Mouse (Mus musculus) brain, embryonic 18.5 days (tissue): Measurements from ENCODE around the gene Mettl1.
"Not testable (repeated sequence)": the region's sequence is repeated elsewhere in the genome, so short reads cannot be mapped to it uniquely, and the experiment has no call there.

Experiments
- DNase-seq: peaks from one replicate; pipeline ENCODE4 v3.0.0-alpha.2; 2012; ENCODE audit warnings: low read depth, low spot score

Mettl1 gene

GRCm38 (mm10) chr10:127047954-127048353 is 6.7 kb downstream of the Mettl1 start, which contains the start of gene Cyp27b1:
Cyp27b1 (plus strand) TSS chr10:127048250.
- no peak for DNase-seq

- DNase-seq, result no peak
These were observed 7.6 kb downstream of the Mettl1 start for GRCm38 (mm10) chr10:127048608-127049394.

DNA sequence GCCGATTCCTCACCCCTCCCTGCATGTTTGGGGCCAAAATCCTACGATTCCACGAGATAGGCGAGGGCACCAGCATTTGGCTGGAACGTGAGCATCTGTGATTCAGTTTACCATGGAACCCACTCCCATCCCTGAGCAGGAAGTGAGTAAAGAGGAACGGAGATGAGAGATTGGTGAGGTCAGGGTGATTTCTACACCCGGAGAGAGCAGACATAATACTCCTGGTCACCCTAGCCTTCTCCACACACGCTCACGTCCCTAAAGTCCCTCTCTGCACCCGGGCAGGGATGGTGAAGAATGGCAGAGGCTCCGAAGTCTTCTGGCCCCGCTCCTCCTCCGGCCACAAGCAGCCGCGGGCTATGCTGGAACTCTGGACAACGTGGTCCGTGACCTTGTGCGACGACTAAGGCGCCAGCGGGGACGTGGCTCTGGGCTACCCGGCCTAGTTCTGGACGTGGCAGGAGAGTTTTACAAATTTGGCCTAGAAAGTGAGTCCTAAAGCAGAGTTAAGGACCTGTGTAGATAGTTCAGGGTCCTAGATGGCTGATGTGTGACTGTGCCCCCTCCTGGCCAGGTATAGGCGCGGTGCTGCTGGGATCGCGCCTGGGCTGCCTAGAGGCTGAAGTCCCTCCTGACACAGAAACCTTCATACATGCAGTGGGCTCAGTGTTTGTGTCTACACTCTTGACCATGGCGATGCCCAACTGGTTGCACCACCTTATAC is 8.3 kb downstream of the Mettl1 start:
- no peak for DNase-seq

GRCm38 (mm10) chr10:127050119-127050474 is 8.9 kb downstream of the Mettl1 start:
- no peak for DNase-seq

DNA sequence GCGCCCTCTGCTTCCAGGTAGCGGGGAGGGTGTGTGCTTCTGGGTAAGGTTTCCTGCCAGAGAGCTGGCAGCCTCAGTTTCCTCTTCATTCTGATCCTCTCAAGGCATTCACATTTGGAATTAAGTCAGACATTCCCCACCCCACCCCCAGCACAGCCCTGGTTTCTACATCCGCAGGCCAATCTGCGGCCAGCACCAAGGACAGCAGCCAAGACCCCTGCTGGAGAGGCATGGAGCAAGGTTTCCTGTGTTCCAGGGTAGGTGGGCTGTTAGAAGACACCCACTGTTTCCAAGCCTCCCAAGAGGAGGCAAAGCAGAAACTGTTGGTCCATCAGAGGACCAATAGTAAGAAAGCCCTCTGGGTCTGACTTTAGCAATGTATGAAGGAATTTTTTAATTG is 13.4 kb downstream of the Mettl1 start:
- DNase-seq, result no peak

- no peak for DNase-seq
These were observed 14.2 kb downstream of the Mettl1 start for GRCm38 (mm10) chr10:127055406-127055805.

DNA sequence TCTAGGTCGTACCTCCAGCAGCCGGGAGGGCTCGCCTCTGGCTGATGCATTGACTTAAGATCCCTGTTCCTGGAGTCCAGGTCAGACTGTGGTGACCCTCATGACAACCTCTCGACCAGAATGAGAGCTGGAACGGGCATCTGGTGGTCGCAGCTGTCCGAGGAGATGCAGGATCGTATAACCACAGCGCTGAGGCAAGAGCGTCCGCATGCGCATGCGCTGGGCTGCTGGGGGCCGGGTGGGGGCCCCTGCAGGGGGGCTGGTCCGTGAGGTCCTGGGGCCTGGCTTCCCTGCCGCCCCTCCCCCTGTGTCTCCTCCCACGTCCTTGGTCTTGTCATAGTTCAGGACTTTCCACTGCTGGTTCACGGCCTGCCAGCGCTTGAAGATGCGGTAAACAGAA is 15.3 kb downstream of the Mettl1 start:
- DNase-seq, result no peak

DNA sequence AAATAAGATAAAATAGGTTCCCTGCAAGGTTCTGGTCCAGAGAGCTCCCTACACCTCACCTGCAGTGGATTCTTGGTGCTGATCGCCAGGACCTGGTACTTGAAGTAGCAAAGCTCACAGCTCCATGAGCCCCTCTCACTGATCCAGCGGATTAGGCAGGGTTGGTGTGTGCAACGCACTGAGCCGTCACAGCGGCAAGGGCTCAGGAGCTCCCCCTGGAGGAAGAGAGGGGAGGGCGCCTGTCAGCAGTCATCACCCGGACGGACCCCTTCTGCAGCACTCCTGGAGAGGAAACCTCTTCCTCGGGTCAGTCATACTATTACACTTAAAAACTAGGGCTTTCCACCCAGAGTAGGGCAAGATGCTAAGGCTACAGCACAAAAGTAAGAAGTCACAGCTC is 16.9 kb downstream of the Mettl1 start:
- no peak for DNase-seq

GRCm38 (mm10) chr10:127058708-127059107 is 17.5 kb downstream of the Mettl1 start:
- DNase-seq, result no peak

DNA sequence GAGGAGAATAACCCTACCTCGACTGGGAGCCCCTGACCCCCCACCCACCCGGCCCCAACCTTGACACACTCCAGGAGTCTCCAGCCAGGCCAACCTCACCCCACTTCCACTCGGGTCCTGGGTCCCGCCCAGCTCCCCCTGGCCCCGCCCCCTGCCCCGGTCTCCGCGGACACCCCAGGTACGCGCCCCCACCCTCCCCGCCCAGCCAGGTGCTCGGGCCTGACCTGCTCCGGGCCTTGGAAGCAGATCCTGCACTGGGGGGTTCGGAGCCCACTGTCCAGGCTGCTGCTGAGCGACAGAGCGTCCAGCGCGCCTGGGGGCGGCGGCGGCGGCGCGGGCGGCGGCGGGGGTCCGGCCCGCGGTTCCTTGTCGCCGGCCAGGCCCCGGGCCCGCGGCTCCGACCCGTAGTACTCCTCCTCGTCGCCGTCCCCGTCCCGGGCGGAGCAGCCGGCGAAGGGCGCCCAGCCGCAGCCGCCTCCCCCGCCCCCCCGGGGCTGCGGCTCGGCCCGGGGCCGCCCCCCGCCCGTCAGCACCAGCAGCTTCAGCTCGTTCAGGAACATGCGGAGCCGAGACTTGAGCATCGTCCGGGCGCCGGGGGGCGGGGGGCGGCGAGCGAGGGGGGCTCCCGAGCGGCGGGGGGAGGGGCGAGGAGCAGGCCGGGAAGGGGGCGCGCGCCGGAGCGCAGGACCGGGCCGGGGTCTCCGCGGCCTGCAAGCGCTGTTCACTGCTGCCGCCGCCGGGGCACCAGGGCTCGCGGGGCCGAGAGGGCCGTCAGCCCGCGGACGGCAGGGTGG is 18.2 kb downstream of the Mettl1 start:
- DNase-seq, result no peak

DNA sequence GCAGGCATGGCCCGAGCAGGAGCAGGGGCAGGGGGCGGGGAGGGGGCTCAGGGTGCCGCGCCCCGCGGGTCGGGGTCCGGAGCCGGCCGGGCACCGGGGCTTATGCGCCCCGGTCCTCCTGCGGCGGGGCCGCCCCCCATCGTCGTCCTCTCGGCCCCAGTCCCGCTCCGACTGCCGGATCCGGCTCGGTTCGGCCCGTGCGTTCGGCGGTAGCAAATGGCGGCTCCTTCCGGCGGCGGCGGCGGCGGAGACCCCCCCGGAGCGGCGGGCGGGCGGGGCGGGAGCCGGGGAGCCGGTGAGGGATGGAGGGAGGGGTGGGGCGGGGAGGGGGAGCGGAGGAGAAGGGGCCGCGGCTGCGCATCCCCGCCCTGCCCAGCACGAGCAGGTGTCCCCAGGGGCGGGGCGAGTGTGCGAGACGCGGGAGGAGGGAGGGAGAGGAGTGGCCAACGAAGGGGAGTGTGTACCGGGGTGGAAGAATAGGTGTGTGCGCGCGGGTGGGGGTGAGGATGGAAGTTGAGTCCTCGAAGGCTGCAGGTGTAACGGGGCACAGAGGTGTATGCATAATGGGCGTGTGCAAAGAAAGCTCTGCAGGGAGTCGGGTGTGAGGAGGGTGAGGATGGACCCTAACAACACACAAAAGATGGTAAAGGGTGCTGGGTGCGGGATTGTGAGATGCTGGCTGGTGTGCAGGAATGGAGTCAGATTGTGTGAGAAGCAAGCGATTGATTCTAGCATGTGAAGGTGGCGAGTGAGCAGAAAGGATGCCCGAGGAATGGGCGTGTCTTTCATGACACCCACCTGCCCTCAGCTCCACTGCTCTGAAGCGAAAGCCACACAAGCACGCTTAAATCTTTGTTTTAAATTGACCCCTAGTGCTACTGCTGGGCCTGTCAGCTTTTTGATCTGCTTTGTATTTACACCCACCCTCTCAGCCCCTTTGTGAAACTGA is 19.0 kb downstream of the Mettl1 start, which contains the start of gene March9:
TSS of gene March9 (minus strand) at position 217 of the 949 bp plus-strand sequence.
- DNase-seq, result peak; percentile 86

DNA sequence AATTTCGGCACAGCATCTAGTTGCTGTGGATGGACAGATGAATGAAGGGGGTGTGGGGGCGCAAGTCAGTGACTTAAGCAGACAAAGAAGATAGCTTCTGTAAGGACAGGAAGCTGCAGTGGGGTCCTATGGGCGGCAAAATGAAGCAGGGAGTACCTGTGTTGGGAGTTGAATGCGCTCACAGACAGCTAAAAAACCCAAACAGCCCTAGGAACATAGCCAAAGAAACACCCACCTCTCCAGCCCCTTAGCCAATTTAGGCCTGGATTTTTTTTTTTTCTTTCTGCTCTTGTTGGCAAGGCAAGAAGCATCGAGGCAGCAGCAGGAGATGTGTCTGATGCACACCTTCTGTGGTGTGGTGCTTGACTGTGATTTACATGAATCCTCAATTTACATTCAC is 19.9 kb downstream of the Mettl1 start:
- no peak for DNase-seq

- no peak for DNase-seq
These were observed 20.3 kb downstream of the Mettl1 start for GRCm38 (mm10) chr10:127061513-127061912.

DNA sequence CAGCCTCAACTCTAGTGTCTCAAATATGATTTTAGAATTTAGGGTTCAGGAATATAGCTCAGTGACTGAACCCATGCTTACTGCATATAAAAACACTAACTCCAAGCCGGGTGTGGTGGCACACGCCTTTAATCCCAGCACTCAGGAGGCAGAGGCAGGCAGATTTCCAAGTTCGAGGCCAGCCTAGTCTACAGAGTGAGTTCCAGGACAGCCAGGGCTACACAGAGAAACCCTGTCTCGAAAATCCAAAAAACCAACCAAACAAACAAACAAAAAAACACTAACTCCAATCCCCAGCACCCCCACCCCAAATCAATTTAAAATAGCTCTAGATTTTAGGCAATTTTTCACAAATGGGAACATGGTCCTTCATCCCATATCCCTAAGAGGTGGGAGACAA is 20.9 kb downstream of the Mettl1 start:
- DNase-seq, result not testable (repeated sequence)

GRCm38 (mm10) chr10:127062503-127062902 is 21.3 kb downstream of the Mettl1 start:
- no peak for DNase-seq

DNA sequence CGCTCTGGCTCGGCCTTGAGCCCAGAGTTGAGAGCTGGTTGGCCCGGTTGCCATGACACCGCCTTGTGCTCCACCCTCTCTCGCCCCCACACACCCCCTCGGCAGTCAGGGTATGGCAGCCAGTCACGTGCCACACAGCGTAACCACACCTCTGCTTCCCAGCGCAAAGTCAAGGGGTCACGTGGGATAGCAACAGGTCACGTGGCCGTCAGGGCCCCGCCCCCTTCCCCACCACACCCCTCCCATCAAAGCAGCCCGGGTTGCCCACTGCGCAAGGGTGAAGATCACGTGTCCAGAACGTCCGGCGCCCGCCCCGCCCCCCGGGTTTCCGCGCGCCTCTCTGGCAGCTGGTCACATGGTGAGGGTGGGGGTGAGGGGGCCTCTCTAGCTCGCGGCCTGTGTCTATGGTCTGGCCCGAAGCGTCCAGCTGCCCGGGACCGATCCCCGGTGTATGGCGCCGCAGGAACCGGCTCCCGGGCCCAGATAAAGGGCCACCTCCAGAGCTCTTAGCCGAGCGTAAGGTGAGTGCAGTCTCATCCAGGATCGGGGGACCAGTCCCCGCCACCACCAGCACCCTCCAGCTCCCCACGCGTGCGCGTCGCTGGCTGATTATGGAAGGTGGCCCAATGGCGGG is 22.1 kb downstream of the Mettl1 start, which contains the start of gene Cdk4:
TSS of gene Cdk4 (plus strand) at position 296 of the 634 bp plus-strand sequence.
- DNase-seq, result peak; percentile 97

GRCm38 (mm10) chr10:127063913-127064870 is 23.0 kb downstream of the Mettl1 start:
- DNase-seq, result no peak

GRCm38 (mm10) chr10:127065981-127066380 is 24.8 kb downstream of the Mettl1 start:
- DNase-seq, result no peak

GRCm38 (mm10) chr10:127066519-127067018 is 25.4 kb downstream of the Mettl1 start:
- no peak for DNase-seq
